ENCODE assay signal across 21 mouse cellular contexts in the genomic region with DNA sequence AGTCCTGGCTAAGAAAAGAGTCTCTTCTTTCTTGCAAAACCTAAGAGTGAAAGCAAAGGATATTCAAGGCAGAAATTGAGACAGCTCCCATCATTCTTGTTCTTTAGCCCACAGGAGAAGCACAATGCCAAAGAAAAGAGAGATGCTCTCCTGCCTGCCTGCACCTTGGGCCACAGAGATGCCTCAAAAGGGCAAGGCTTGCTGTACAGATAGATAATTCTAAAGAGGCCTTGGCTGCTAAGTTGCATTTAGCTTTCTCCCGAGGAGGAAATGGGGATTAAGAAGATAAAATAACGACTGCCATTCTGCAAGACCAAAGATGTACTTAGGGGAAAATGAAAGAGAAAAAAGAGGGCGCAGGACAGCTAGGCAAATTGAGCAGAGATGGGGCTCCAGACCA. TPM values are rescaled to one million over a fixed set of nuclear protein-coding genes. Genes with fewer than 3 reads are reported as not detected.
DNase-seq lines count a peak whose midpoint lies in the region; ATAC-seq lines count a peak whose summit lies in the region.
"Had no signal": no experiment of that assay in that cellular context is flagged by ENCODE, and none has a peak within 500 bp of the region (broad histone marks: within the 10 kb centered on the region; RNA-seq: fewer than 3 reads in every experiment).

No protein-coding gene starts in this region.

- H3K4me2 ChIP-seq in neural tube, embryonic 13.5 days = peak overlapping the region; percentile 49
- H3K4me2 ChIP-seq: forebrain, embryonic 15.5 days; heart, embryonic 13.5 days; liver, embryonic 13.5 days had no signal

- H3K4me3 ChIP-seq in heart, embryonic 10.5 days = 0 out of 2 replicates have a peak overlapping the region, but pooled peaks have one; percentile 32
- H3K4me3 ChIP-seq in neural tube, embryonic 13.5 days = peak overlapping the region; percentile 38
- H3K4me3 ChIP-seq: forebrain, embryonic 15.5 days; liver, embryonic 13.5 days had no signal

- peaks cover 15% of the 10 kb centered on the region for H3K4me1 ChIP-seq in heart, embryonic 10.5 days
- peaks cover 4% of the 10 kb centered on the region for H3K4me1 ChIP-seq in neural tube, embryonic 13.5 days (replicated peaks)
- H3K4me1 ChIP-seq: forebrain, embryonic 15.5 days had no signal

- no peaks in the 10 kb centered on the region for H3K36me3 ChIP-seq in heart, embryonic 10.5 days
- H3K36me3 ChIP-seq in neural tube, embryonic 13.5 days = no peaks in the 10 kb centered on the region
- H3K36me3 ChIP-seq: forebrain, embryonic 15.5 days; G1E; heart, embryonic 13.5 days; liver, embryonic 13.5 days had no signal

- H3K9ac ChIP-seq in neural tube, embryonic 13.5 days = peak overlapping the region; percentile 71
- H3K9ac ChIP-seq: forebrain, embryonic 15.5 days; heart, embryonic 13.5 days; liver, embryonic 13.5 days had no signal

- H3K27me3 ChIP-seq in heart, embryonic 10.5 days (ENCODE audit: insufficient read depth, poor library complexity, severe bottlenecking) = peaks cover 99% of the 10 kb centered on the region
- peaks cover 98% of the 10 kb centered on the region for H3K27me3 ChIP-seq in neural tube, embryonic 13.5 days

- no peak overlapping the region for H3K27ac ChIP-seq in heart, embryonic 10.5 days
- H3K27ac ChIP-seq in neural tube, embryonic 13.5 days (replicated peaks) = peak overlapping the region; percentile 78; the same call in 1 of the 2 replicates
- H3K27ac ChIP-seq: forebrain, embryonic 15.5 days; heart, embryonic 13.5 days; liver, embryonic 13.5 days had no signal

- H3K9me3 ChIP-seq in heart, embryonic 10.5 days = no peaks in the 10 kb centered on the region
- H3K9me3 ChIP-seq in neural tube, embryonic 13.5 days = no peaks in the 10 kb centered on the region
- H3K9me3 ChIP-seq: forebrain, embryonic 15.5 days; G1E; heart, embryonic 13.5 days; liver, embryonic 13.5 days had no signal

- whole genome bisulfite sequencing in heart, embryonic 10.5 days = 4% methylated on average over 3 of the region's 3 CpGs
- WGBS in neural tube, embryonic 13.5 days = 5% methylated on average over 3 of the region's 3 CpGs

- ATAC-seq in neural tube, embryonic 13.5 days (ENCODE audit: low read depth) = no peak
- ATAC-seq: forebrain, embryonic 15.5 days had no signal

- DNase-seq in heart, embryonic 10.5 days (ENCODE audit: low spot score) = peak; percentile 66
- DNase-seq in heart, adult 8-10 months (ENCODE audit: low spot score) = no peak
- DNase-seq in thymus, postnatal 4 days = peak; percentile 4
- no peak for DNase-seq in thymus, postnatal 14 days
- DNase-seq in kidney, postnatal 4 days = peak; percentile 17 to 49
- DNase-seq in lung, postnatal 25 days (ENCODE audit: low spot score) = no peak
- no peak for DNase-seq in liver
- DNase-seq: cerebellum, postnatal 10 days; embryo, embryonic 11 days; heart, postnatal 4 days; layer of hippocampus, adult 9-11 months; liver, embryonic 13.5 days; right cerebral cortex, adult 18-20 months had no signal

RNA-seq across cellular contexts. Expression of a gene that starts 1.3 kb away (rescaled TPM):
- polyA plus RNA-seq in heart, embryonic 10.5 days (2016; fragmentation: Nextera tagmentation; extraction: Ambion mirVana) = 0.06 and 1.7 TPM in 2 replicates
- total RNA-seq in heart, adult 8-10 months (2022) = not detected
- 4.7 and 5.7 TPM in 2 replicates for polyA plus RNA-seq in neural tube, embryonic 13.5 days (2015; fragmentation: Nextera tagmentation; extraction: Ambion mirVana)
- total RNA-seq: G1E; heart, postnatal 4 days; midbrain, postnatal 0 days had no signal
- polyA plus RNA-seq: forebrain, embryonic 15.5 days; G1E; heart, embryonic 13.5 days; liver, embryonic 13.5 days; lung, embryonic 16.5 days; midbrain, postnatal 0 days; testis, adult 2 months had no signal

RNA-seq across cellular contexts. Expression of a gene that starts 6.3 kb away (rescaled TPM):
- 0.30 and 3.6 TPM in 2 replicates for polyA plus RNA-seq in heart, embryonic 10.5 days (2016; fragmentation: Nextera tagmentation; extraction: Ambion mirVana)
- total RNA-seq in heart, adult 8-10 months (2022) = not detected
- polyA plus RNA-seq in neural tube, embryonic 13.5 days (2015; fragmentation: Nextera tagmentation; extraction: Ambion mirVana) = 77.8 and 86.6 TPM in 2 replicates
- total RNA-seq: heart, postnatal 4 days; midbrain, postnatal 0 days had no signal
- polyA plus RNA-seq: forebrain, embryonic 15.5 days; G1E; heart, embryonic 13.5 days; lung, embryonic 16.5 days; midbrain, postnatal 0 days had no signal

RNA-seq across cellular contexts. Expression of a gene that starts 13.8 kb away (rescaled TPM):
- polyA plus RNA-seq in heart, embryonic 10.5 days (2016; fragmentation: Nextera tagmentation; extraction: Ambion mirVana) = not detected in 2 replicates
- not detected for total RNA-seq in heart, adult 8-10 months (2022)
- 0.08 and 0.32 TPM in 2 replicates for polyA plus RNA-seq in neural tube, embryonic 13.5 days (2015; fragmentation: Nextera tagmentation; extraction: Ambion mirVana)
- total RNA-seq: adrenal gland, postnatal 4 days; G1E; heart, postnatal 4 days; midbrain, postnatal 0 days had no signal
- polyA plus RNA-seq: forebrain, embryonic 15.5 days; G1E; heart, embryonic 13.5 days; liver, embryonic 13.5 days; lung, embryonic 16.5 days; midbrain, postnatal 0 days; testis, adult 2 months had no signal

RNA-seq across cellular contexts. Expression of a gene that starts 16.0 kb away (rescaled TPM):
- 0.37 and 5.6 TPM in 2 replicates for polyA plus RNA-seq in heart, embryonic 10.5 days (2016; fragmentation: Nextera tagmentation; extraction: Ambion mirVana)
- not detected for total RNA-seq in heart, adult 8-10 months (2022)
- polyA plus RNA-seq in neural tube, embryonic 13.5 days (2015; fragmentation: Nextera tagmentation; extraction: Ambion mirVana) = 125 and 130 TPM in 2 replicates
- total RNA-seq: heart, postnatal 4 days; midbrain, postnatal 0 days had no signal
- polyA plus RNA-seq: forebrain, embryonic 15.5 days; G1E; midbrain, postnatal 0 days had no signal

RNA-seq across cellular contexts. Expression of a gene that starts 25.3 kb away (rescaled TPM):
- 0.11 and 2.5 TPM in 2 replicates for polyA plus RNA-seq in heart, embryonic 10.5 days (2016; fragmentation: Nextera tagmentation; extraction: Ambion mirVana)
- total RNA-seq in heart, adult 8-10 months (2022) = under 1 TPM in 3 of 4 experiments, not detected in 1; 0.19 to 0.55 (median 0.31) TPM
- polyA plus RNA-seq in neural tube, embryonic 13.5 days (2015; fragmentation: Nextera tagmentation; extraction: Ambion mirVana) = 117 and 125 TPM in 2 replicates
- total RNA-seq: midbrain, postnatal 0 days had no signal
- polyA plus RNA-seq: forebrain, embryonic 15.5 days; midbrain, postnatal 0 days had no signal

Comparison
In these comparisons a context has a peak if more than half of its experiments do, and no peak if none do; other contexts are left out.
1. DNase-seq: peak in heart, embryonic 10.5 days (single experiment), thymus, postnatal 4 days (single experiment) and kidney, postnatal 4 days (2 of 2); none in heart, adult 8-10 months (single experiment), thymus, postnatal 14 days (single experiment), lung, postnatal 25 days (single experiment) and liver (single experiment).
2. RNA of a gene that starts 6.3 kb away (polyA plus RNA-seq): 77.8 to 86.6 TPM in neural tube, embryonic 13.5 days; 0.30 to 3.6 TPM in heart, embryonic 10.5 days; every median in the first group is over 10 times any median in the second.